Mouse (Mus musculus) retina, postnatal 1 day (tissue): ENCODE results near the gene Pdxk.
"Not testable (repeated sequence)": the region's sequence is repeated elsewhere in the genome, so short reads cannot be mapped to it uniquely, and the experiment has no call there.

Experiments
- DNase-seq: peaks from one replicate; pipeline ENCODE4 v3.0.0-alpha.2; 2012

Pdxk gene

DNA sequence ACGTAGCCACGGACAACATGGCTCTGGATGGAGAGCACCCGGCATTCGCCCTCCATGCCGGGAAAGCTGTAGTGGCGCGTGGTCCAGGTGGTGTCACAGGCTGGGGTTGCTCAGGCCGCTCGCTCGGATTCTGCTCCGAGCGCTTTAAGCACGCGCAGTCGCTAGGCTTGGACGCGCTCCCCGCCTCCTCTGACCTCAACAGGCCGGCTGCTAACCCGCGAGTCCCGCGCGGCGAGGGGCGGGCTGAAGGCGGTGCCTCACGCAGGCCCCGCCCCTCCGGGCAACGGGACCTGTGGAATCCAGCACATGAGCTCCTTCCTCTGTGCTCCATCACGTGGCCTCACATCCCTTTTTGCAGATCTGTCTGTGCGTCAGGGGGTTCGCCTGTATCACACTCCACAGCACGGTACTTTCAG lies at the start of gene Pdxk:
TSS of gene Pdxk (minus strand) at position 184 of the 416 bp plus-strand sequence.
- peak; percentile 94 for DNase-seq

DNA sequence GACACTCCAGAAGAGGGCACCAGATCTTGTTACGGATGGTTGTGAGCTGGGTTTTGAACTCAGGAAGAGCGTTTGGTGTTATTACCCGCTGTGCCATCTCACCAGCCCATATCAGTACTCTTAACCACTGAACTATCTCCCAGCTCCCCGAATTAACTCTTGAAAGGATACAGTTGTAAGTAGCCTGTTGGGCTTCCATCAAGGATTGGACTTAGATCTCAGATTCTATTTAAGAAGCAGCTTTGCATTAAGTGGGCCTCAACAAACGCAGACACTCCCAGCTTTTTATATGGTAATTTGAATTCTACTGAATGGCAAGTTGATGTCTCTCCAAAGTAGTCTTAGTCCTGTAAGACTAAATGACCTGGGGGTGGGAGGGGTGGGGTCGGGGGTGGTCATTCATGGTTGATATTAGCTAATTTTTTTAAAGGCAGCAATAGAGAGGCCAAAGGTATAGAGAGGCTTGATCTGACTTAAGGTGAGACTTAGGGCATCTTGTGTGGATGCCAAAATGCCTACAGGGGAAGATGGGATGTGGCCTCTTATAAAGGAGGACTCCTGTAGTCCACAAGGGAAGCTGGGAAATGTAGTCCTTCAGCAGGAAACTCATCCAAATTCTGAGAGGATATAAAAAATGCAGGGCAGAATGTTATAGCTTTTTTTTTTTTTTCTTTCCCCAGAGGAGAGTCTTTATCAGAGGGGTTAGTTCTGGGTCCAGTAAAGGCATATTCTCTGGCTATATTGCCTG lies 38.4 kb upstream of the Pdxk start:
- DNase-seq: no peak

DNA sequence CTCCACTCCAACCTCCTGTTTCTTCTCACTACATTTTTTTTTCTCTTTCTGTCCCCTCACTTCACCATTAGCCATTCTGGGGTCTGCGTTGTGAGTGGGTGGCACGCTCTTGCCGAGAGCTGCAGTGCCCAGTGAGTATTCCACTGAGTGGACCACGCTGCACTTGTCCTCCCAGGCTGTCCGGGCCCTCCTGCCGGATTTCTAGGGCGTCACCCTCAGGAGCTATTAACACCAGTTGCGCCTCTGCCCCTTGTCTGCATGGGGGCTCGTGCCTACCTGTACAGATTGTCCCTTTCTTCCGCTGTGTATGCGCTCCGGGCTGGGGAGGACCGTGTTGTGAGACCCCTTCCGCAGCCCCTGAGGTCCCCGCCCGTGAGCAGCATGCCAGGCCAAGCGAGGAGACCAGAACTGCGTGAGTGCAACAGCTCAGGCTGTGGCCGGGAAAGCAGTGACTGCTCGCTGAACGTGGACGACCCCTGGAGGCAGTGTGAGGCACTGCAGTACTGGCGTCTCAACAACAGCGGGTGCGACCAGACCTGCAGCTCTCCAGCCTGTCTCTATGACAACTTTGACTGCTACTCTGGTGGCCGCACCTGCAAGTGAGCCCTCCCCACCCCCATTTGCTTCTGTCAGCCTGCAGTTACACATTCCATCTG lies 22.8 kb upstream of the Pdxk start:
- DNase-seq: peak; percentile 87

DNA sequence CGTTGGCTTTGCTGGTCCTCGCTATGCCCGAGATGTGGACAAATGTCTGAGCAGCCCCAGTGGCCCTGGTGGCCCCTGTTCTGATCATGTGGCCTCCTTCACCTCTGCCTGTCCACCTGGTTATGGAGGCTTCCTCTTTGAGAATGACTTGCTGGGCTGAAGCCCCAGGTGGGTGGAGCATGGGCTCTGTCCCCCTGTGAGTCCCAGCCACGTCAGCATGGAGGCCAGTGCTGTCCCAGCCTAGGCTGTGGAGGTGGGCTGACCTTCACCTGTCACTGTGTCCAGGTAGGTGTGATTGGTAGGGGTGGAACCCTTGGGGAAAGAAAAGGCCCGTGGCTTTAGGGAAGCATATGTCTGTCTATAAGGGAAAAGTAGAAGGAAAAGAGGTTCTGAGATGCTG lies 22.1 kb upstream of the Pdxk start:
- no peak for DNase-seq

DNA sequence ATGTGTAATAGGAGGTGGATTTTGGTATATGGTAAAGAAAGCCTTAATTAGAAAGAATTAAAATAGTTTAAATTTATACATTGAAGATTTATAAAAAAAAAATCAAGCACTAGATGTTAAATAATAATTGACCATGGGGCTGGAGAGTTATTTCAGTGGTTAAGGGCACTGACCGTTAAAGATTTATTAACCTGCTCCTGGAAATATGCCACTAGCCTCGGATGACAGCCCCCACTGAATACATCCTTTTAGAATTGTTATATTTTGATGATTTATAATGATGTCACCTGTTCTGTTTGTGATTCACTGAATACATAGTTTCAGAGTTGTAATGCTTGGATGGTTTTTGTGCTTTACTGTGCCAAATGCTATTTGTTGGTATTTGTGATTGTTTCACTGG lies 20.6 kb upstream of the Pdxk start:
- not testable (repeated sequence) for DNase-seq

- DNase-seq: peak; percentile 88
These were observed 17.2 kb upstream of the Pdxk start for GRCm38 (mm10) chr10:78481928-78482499.

DNA sequence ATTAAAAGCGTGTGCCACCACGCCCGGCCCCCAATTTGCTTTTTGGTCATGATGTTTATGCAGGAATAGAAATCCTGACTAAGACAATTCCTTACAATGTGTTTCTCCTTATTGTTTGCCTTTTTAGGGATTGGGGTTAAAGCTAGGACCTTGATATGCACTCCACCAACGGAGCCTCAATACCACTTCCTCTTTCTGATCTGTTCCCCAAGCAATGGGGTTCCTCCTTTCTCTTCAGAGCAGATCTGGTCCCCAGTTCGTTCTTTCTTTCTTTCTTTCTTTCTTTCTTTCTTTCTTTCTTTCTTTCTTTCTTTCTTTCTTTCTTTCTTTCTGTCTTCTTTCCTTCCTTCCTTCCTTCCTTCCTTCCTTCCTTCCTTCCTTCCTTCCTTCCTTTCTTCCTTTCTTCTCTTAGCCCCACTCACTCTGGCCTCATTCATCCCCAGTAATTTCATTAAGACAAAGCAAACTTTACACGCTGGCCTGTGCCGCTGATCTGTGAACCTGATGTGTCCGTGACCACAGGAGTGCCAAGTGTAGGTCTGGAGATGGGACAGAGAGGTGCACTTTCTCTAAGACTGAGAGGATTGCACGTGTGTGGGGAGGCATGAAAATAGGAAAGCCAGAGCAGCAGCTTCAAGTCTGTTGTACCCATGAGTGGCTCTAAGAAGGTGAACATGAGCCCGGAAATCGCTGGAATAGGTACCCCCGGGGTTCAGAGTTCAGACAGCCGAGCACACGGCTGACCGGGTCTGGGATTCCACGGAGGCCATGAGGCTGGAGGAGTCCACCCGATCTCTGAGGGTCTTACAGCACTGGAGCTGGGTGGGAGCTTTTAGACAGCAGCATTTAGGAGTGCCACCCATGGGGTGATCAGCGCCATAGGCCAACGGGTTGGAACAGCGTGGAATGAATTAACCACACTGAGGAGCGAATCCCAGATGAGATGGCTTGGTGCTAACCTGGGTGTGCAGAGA lies 16.5 kb upstream of the Pdxk start:
- no peak for DNase-seq

DNA sequence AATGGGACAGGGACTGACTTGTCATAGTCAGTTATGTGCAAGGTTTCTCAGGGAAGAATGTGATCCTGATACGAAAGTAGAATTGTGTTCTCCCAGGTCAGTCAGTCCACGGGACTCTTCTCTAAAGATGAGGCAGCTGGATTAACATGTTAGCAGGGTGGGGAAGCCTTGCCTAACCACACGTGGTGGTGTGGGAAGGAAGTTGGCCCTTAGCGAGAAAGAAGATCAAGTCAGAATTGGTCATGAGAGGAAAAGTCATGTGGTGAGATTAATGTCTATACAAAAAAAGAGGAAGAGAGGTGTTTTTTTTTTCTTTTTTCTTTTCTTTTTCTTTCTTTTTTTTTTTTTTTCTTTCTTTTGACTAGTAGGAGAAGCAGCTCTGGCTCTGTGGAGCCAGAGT lies 12.0 kb upstream of the Pdxk start:
- DNase-seq: no peak

GRCm38 (mm10) chr10:78474759-78475158 lies 10.0 kb upstream of the Pdxk start:
- no peak for DNase-seq

DNA sequence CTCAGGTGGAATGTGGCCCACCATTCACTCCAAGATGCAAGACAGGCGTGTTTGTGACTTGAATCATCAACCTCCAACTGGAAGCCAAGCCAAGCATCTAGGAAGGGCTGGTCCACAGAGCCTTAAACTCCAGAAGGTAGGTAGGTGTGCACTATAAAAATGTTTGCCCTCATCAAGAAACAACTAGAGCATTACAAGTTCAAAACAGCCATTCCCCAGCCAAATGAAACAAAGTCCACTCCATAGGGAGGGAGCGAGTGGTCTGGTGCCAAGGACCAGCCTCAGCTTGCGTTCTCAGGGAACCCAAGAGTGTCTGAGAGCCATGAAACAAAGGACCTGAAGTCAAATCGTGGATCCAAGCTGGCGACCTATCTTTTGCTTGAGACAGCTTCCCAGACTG lies 8.7 kb upstream of the Pdxk start:
- DNase-seq: no peak

DNA sequence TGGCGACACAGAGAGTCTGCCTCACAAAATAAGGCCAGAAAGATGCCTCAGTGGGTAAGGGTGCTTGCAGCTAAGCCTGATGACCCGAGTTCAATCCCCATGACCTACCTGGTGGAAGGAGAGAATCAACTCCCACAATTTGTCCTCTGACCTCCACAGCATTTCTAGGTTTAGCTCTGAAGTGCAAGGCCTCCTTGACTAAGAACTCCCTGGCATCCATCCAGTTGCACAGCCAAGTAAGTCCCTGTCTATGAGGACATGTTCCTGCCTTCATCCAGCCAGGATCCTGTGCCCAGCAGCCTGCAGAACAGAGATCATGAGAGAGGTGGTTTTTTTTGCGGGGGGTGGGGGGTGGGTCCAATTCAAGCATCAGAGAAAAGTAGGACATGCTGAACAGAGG lies 7.3 kb upstream of the Pdxk start:
- no peak for DNase-seq

GRCm38 (mm10) chr10:78470582-78471313 lies 6.0 kb upstream of the Pdxk start:
- DNase-seq: peak; percentile 57

DNA sequence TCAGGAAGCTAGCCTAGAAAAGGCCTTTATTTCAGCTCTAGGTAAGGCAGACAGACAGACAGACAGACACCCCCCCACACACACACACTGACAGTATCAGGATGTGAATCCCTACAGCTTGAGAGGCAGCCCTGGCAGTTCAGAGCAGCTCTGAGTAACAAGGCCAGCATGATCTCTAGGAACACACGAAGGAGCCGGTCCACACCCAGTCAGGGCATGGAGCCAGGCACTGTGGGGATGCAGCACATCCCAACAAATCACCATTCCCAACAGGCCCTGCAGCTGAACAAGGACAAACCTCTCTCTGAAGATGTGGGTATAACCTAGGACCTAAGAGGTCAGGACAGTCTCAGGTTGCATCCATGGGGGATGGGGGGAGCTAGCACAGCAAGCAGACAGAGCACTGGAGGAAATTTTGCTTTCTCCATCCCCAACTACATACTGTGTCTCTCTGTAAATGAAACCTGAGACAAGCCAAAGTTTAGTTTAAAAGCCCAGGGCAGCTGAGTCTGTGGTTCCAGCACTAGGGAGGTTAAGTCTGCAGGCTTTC lies 3.1 kb upstream of the Pdxk start:
- DNase-seq: no peak

GRCm38 (mm10) chr10:78466647-78467046 lies 1.9 kb upstream of the Pdxk start:
- no peak for DNase-seq

DNA sequence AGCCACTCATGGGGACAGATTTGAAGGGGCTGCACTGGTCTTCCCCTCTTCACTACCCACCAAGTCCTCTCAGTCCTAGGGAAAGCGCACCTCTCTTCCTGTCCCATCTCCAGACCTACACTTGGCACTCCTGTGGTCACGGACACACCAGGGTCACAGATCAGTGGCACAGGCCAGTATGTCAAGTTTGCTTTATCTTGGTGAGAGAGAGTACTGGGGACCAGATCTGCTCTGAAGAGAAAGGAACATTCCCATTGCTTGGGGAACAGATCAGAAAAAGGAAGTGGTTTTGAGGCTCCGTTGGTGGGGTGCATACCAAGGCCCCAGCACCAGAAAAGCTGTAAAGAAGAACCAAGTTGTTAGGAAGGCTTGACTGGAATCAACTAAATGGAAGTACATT lies 697 bp upstream of the Pdxk start:
- DNase-seq: no peak

- no peak for DNase-seq
These were observed 479 bp downstream of the Pdxk start for GRCm38 (mm10) chr10:78464201-78464791.

- DNase-seq: no peak
These were observed 1.0 kb downstream of the Pdxk start for GRCm38 (mm10) chr10:78463769-78464167.

DNA sequence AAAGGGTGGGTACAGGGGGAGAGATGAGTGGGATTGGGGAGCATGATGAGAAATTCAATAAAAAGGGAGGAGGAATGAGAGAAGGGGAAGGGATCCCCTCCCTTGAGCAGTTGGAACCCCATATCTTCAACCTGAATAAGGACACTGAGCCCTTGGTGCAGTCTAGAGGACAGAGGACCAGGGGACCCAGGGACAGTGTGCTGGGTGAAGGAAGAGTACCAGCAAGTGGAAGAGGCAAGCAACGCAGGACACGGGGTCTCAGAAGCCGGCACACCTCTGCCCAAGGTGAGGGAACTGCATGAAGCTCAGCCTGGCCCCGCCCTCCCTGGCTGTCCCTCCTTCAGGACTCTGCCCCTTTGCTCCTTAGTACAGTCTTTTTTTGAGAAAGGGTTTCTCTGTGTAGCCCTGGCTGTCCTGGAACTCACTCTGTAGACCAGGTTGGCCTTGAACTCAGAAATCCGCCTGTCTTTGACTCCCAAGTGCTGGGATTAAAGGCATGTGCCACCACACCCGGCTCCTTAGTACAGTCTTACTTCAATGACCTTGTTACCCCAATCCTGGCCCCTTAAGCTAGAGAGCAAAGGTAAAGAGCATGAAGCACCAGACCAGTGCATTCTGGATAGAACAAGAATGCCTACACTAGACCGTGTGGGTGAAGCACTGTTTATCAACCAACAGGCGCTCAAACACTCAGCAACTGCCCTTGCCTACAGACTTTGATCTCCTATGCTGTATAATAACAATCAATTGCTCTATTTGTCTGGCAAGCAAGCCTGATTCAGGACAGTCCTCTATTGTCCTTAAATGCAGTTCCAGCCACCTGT lies 1.6 kb downstream of the Pdxk start:
- DNase-seq: no peak

DNA sequence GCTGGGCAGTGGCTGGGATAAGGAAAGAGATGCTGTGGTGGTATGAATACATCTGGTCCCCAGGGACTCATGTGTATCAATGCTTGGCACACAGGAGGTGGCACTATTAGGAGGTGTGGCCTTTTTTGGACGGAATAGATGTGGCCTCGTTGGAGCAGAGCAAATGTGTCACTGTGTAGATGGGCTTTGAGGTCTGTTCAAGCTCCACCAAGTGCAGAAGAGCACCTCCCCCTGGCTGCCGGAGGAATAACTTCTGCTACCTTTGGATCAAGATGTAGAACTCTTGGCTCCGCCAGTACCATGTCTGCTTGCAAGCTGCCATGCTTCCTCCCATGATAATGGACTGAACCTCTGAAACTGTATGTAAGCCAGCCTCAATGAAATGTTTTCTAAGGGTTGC lies 3.0 kb downstream of the Pdxk start:
- DNase-seq: peak; percentile 20

DNA sequence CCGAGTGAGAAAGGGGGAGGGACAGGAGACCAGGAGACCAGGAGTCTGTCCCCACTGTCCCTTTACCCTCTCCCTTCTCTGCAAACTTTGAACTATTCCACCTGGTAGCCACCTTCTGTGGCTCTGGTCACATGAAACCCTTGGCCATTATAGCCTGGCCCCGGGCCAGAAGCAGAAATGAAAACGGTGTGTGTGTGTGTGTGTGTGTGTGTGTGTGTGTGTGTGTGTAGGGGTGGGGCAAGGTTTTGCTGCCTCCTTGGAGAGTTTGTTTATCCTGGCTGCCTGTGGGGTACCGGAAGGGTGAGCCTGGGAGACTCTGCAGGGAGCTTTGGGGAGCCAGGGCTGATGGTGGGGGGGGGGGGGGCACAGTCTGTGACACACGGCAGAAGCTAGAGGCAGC lies 4.3 kb downstream of the Pdxk start:
- no peak for DNase-seq
